Mouse (Mus musculus) ES-E14 (cell line): ENCODE measurements at regions not wholly inside any gene's neighbourhood (a gene's known extent, or its start where the extent isn't known, plus 50 kb on each side); places are given as distances from the start of the nearest gene placed in this dataset.

Experiments used
- DNase-seq: peaks from one replicate; pipeline ENCODE4 v3.0.0-alpha.2; 2013; ENCODE audit warnings: low read depth, low spot score
- H3K27ac ChIP-seq: 2 replicates; pipeline ENCODE4 v1.5.1; 2012; ENCODE audit warnings: low read depth, mild to moderate bottlenecking, low read length, moderate library complexity, mixed read lengths; ENCODE audit not compliant: poor library complexity, insufficient read depth, severe bottlenecking
- H3K36me3 ChIP-seq: 2 replicates; pipeline ENCODE4 v1.6.1; 2012; ENCODE audit warnings: mild to moderate bottlenecking, low read length, moderate library complexity, mixed read lengths; ENCODE audit not compliant: control insufficient read depth, poor library complexity, insufficient read depth, severe bottlenecking
- H3K4me1 ChIP-seq, 2 experiments: fragments of 150-350 bp in 1 of 2; sonication (generic) in 1 of 2; 2 replicates each; pipeline ENCODE4 v1.6.1; 2012; ENCODE audit warnings: low read length in 2 of 2, mild to moderate bottlenecking in 1 of 2, mixed read lengths in 1 of 2; ENCODE audit not compliant: control insufficient read depth in 2 of 2, insufficient read depth in 2 of 2, poor library complexity in 1 of 2
- H3K4me3 ChIP-seq, 2 experiments: fragments of 150-350 bp in 1 of 2; sonication (generic) in 1 of 2; 2 replicates each; pipeline ENCODE4 v1.5.1; 2012; ENCODE audit warnings: low read length in 2 of 2, low read depth in 1 of 2, mild to moderate bottlenecking in 1 of 2, mixed read lengths in 1 of 2; ENCODE audit not compliant: insufficient read depth in 1 of 2, poor library complexity in 1 of 2, severe bottlenecking in 1 of 2
- H3K9ac ChIP-seq: 2 replicates; pipeline ENCODE4 v1.6.1; 2012; ENCODE audit warnings: low read depth, mild to moderate bottlenecking, low read length, mixed read lengths; ENCODE audit not compliant: poor library complexity, insufficient read depth, severe bottlenecking
- H3K9me3 ChIP-seq: fragments of 150-350 bp; sonication (generic); 2 replicates; pipeline ENCODE4 v1.6.1; 2012; ENCODE audit warnings: low read depth, mild to moderate bottlenecking, low read length; ENCODE audit not compliant: control insufficient read depth, insufficient read depth
- CHD2 ChIP-seq: IDR thresholded peaks from 2 replicates; pipeline ENCODE4 v1.6.1; 2014; ENCODE audit warnings: mild to moderate bottlenecking, low read depth, low read length, inconsistent platforms
- HCFC1 ChIP-seq: IDR thresholded peaks from 2 replicates; pipeline ENCODE4 v1.6.1; 2012; ENCODE audit warnings: low read length, inconsistent platforms, borderline replicate concordance; ENCODE audit not compliant: insufficient read depth
- MAFK ChIP-seq: IDR thresholded peaks from 2 replicates; pipeline ENCODE4 v1.6.1; 2014; ENCODE audit warnings: mild to moderate bottlenecking, low read depth, low read length, inconsistent platforms; ENCODE audit not compliant: insufficient read depth
- ZC3H11A ChIP-seq: IDR thresholded peaks from 2 replicates; pipeline ENCODE4 v1.6.1; 2012; ENCODE audit warnings: low read depth, mild to moderate bottlenecking, inconsistent platforms, low read length, borderline replicate concordance
- ZNF384 ChIP-seq: IDR thresholded peaks from 2 replicates; pipeline ENCODE4 v1.6.1; 2012; ENCODE audit warnings: low read depth, low read length, inconsistent platforms
- in situ Hi-C, 2 experiments: fragments of 600-800 bp; cut with MboI; formaldehyde crosslinking; loops; one replicate each; pipeline ENCODE4 v1.15.1; 2025; ENCODE audit warnings: low sequenced_read_pairs in 2 of 2, inconsistent platforms in 1 of 2; ENCODE audit not compliant: unreplicated experiment in 2 of 2

DNA sequence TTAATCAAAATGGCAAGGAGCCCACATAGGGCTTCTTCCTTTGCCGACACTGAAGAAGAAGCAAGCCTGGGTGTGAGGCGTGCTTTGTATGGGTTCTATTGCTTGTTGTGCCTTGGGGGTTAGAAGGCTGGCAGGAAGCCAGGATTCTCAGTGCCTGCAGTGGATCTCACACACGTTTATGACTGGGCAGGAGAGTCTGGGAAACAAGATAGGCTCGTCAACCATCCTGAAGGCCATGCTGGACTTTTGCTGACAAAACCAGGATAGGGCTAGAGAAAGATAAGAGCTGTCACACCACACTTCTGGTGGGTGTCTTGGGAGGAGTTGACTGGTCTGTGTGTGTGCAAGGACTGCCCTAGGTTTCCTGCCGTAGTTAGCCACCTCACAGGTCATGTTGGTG, 436.1 kb upstream of the Trpc7 start:
- Histone ChIP-seq H3K27ac (no peak overlapping the region), H3K9me3 (no peaks in the 10 kb centered on the region), H3K4me1 (peaks cover 0 to 6% of the 10 kb centered on the region in 2 experiments; a peak in 1 of 4 replicates), H3K9ac (no peak overlapping the region), H3K4me3 (no peak overlapping the region), H3K36me3 (no peaks in the 10 kb centered on the region)
- no peak for TF ChIP-seq CHD2
- no peak for TF ChIP-seq MAFK
- TF ChIP-seq ZNF384, result no peak
- no peak for TF ChIP-seq ZC3H11A
- TF ChIP-seq HCFC1, result no peak
- no peak for DNase-seq
- in situ Hi-C loops, result no loop called here

DNA sequence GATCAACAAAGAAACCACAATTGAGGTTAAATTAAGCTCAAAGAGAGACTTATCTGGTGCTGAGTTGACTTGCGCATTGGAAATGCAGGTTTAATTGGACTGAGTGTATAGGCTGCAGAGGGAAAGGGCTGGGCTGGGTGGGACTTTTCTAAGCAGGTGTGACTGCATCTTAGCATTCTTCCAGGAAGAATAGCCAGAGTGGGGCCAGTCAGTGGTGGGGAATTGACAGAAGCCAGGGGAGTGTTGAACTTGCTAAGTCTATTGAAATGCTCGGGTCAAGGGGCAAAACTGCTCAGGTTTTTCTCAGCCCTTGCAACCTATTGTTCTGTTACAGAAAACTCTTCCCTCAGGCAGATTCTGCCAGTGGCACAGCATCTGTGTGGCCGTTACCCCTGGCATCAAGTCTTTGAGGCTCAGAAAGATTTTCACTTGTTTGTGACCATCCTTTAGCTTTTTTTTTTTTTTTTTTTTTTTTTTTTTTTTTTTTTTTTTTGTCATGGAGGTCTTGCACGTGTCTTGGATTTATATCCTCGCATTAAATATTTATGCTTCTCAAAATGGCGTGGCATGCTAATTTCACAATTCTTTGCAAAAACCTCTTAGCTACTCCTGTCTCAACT, 429.6 kb upstream of the Trpc7 start:
- Histone ChIP-seq H3K9me3 (no peaks in the 10 kb centered on the region), H3K36me3 (no peaks in the 10 kb centered on the region), H3K9ac (no peak overlapping the region), H3K27ac (no peak overlapping the region), H3K4me1 (peaks cover 6 to 19% of the 10 kb centered on the region in 2 experiments), H3K4me3 (no peak overlapping the region)
- in situ Hi-C loops, result no loop called here
- peak; percentile 20 for DNase-seq
- peak; percentile 93 for TF ChIP-seq ZNF384
- no peak for TF ChIP-seq CHD2

DNA sequence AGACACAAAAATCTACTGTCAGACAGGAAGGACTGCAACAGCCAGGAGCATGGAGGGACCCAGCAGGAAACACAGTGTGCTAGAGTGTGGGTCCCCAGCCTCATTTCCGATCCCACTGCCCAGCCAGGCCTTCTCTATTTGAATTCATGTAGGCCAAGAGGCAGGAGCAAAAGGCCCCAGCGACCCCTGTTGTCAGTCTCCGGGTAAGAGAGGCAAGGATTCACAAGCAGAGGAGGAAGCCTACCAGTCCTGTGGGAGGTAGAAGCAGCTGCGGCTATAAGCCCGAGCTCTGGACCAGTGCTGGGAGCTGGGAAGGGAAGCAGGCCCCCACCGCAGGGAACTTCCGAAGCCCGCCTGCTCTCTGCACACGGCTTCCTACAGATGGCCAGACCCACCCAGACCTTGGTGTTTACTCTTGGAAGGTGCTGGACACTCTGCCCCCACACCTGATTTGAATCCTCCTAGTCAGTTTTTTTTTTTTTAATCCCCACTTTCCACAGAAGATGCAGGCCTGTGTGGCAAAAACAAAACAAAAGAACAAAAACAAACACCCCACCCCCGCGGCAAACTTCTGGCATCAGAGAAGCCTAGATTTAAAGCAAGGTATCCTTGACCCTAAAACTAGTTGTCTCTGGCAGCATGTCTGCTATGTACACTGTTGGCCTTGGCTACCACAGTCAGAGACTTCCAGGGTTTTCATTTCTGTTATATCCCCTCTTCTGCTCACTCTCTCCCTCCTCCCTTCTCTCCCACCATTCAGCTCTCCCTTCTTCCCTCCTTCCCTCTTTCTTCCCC, 420.6 kb upstream of the Trpc7 start:
- Histone ChIP-seq H3K27ac (no peak overlapping the region), H3K9me3 (no peaks in the 10 kb centered on the region), H3K4me1 (peaks cover 4% of the 10 kb centered on the region in 2 experiments; a peak in 3 of 4 replicates), H3K9ac (no peak overlapping the region), H3K36me3 (no peaks in the 10 kb centered on the region), H3K4me3 (no peak overlapping the region)
- no peak for TF ChIP-seq ZC3H11A
- TF ChIP-seq ZNF384, result no peak
- no peak for TF ChIP-seq MAFK
- TF ChIP-seq HCFC1, result no peak
- TF ChIP-seq CHD2, result no peak
- DNase-seq, result no peak
- in situ Hi-C loops, result no loop called here

DNA sequence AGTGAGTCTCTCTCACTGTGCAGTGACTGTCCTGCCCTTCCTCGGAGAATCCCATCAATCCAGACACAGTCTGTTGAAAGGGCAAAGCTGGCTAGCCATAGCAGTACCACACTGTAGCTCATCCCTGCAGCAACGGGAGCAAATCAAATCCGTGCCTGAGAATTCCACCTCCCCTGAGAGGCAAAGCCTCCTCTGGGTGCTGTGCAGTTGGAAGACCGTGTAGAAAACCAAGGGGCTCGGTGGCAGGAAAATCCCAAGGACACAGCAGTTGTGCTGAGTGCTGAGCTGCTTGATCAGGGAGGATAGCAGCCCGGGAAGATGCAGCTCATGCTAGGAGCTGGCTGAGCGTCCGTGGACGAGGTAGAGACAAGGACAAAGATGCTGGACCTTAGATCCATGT, 418.7 kb upstream of the Trpc7 start:
- Histone ChIP-seq H3K9me3 (no peaks in the 10 kb centered on the region), H3K27ac (no peak overlapping the region), H3K4me3 (no peak overlapping the region), H3K4me1 (peaks cover 4% of the 10 kb centered on the region in 2 experiments; a peak in 3 of 4 replicates), H3K36me3 (no peaks in the 10 kb centered on the region), H3K9ac (no peak overlapping the region)
- TF ChIP-seq HCFC1 (no peak), CHD2 (no peak), MAFK (no peak), ZC3H11A (no peak), ZNF384 (no peak)
- in situ Hi-C loops, result no loop called here
- DNase-seq, result no peak
